Mouse (Mus musculus): ENCODE measurements around the gene Gstp3. TPM values are rescaled to one million over a fixed set of nuclear protein-coding genes. Genes with fewer than 3 reads are reported as not detected.
A peak's percentile ranks its signal among the peaks of the same experiment; 100 is the strongest.
"Not testable (repeated sequence)": the region's sequence is repeated elsewhere in the genome, so short reads cannot be mapped to it uniquely, and the experiment has no call there.

The Gstp3 gene
- polyA plus RNA-seq, 1 experiment from 2014 or later: 0.49 TPM

- no peak overlapping the region for H3K9ac ChIP-seq (replicated peaks; ENCODE audit: low read length)
- H3K27me3 ChIP-seq (ENCODE audit: insufficient read depth, low read length): no peaks in the 10 kb centered on the region
- ATAC-seq (ENCODE audit: low FRiP score, low TSS enrichment): no peak
- no peaks in the 10 kb centered on the region for H3K4me1 ChIP-seq (ENCODE audit: insufficient read depth, low read length)
- WGBS: 76% methylated on average over 13 of the region's 13 CpGs
- H3K9me3 ChIP-seq (ENCODE audit: low read length): no peaks in the 10 kb centered on the region
- H3K27ac ChIP-seq (ENCODE audit: low read length): no peak overlapping the region
- no peak overlapping the region for H3K4me3 ChIP-seq (ENCODE audit: low read length)
- no peak overlapping the region for H3K4me2 ChIP-seq (replicated peaks; ENCODE audit: low read depth, low read length)
- H3K36me3 ChIP-seq (ENCODE audit: insufficient read depth, low read length): no peaks in the 10 kb centered on the region
These were observed 2.0 kb downstream of the Gstp3 start for GRCm38 (mm10) chr19:4057389-4057788.

DNA sequence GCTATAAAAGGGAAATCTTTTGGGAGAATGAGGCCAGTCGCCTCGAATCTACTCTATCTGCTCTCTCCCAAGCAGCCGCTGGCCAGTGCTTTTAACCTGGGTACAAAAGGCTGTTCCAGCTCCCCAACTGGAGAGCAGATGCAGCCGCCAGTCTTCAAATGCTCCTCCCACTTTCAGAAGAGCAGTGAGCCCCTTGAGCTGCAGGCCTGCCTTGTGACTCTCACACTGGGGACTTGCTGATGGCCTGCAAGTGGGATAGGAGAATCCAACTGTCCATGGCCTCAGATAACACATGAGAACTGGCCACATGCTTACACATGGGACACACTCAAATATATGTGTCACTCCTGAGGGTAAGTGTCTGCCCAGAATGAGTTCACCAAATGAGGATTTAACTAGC lies 2.6 kb downstream of the Gstp3 start:
- Histone ChIP-seq H3K4me2 (replicated peaks; ENCODE audit: low read depth, low read length) (no peak overlapping the region), H3K27me3 (ENCODE audit: insufficient read depth, low read length) (no peaks in the 10 kb centered on the region), H3K36me3 (ENCODE audit: insufficient read depth, low read length) (no peaks in the 10 kb centered on the region), H3K4me3 (ENCODE audit: low read length) (no peak overlapping the region), H3K9ac (replicated peaks; ENCODE audit: low read length) (0 out of 2 replicates have a peak overlapping the region, but pooled peaks have one; percentile 18), H3K27ac (ENCODE audit: low read length) (no peak overlapping the region), H3K9me3 (ENCODE audit: low read length) (no peaks in the 10 kb centered on the region), H3K4me1 (ENCODE audit: insufficient read depth, low read length) (no peaks in the 10 kb centered on the region)
- 53% methylated on average over 4 of the region's 4 CpGs for WGBS
- no peak for ATAC-seq (ENCODE audit: low FRiP score, low TSS enrichment)

DNA sequence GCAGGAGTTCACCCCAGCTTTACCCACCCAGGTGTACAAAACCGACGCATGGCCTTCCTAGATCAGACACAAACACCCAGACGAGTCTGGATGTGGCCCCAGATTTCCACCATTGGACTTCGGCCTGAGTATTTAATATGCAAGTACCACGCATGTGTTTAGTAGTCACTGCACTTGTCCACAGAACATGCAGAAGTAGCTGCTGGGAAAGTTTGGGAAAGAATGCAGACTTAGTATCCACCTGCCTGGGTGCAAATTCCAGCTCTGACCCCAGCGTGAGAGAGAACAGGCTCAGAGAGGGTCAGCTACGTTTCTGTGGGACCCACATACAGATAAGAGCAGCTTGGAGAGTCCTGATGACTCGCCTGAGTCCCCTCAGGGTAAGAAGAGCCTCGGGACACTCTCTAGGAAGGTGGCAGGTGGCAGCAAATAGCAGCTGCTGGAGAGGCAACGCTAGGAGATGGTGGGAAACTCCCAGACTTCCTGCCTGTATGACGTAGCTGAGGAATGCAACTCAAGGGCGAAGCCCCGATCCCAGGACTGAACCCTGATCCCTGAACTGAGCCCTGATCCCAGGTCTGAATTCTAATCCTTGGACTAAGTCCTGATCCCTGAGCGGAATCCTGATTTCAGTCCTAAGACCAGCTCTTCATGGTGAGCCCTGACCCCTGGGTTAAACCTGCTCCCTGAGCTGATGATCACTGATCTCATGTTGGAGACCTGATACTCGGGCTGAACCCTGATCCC lies 3.2 kb downstream of the Gstp3 start:
- Histone ChIP-seq H3K27me3 (ENCODE audit: insufficient read depth, low read length) (no peaks in the 10 kb centered on the region), H3K27ac (ENCODE audit: low read length) (no peak overlapping the region), H3K36me3 (ENCODE audit: insufficient read depth, low read length) (no peaks in the 10 kb centered on the region), H3K4me1 (ENCODE audit: insufficient read depth, low read length) (no peaks in the 10 kb centered on the region), H3K4me2 (replicated peaks; ENCODE audit: low read depth, low read length) (no peak overlapping the region), H3K9me3 (ENCODE audit: low read length) (no peaks in the 10 kb centered on the region), H3K9ac (replicated peaks; ENCODE audit: low read length) (0 out of 2 replicates have a peak overlapping the region, but pooled peaks have one; percentile 18), H3K4me3 (ENCODE audit: low read length) (no peak overlapping the region)
- 56% methylated on average over 15 of the region's 15 CpGs for WGBS
- peak; percentile 9; the same call in 1 of the 2 replicates for ATAC-seq (ENCODE audit: low FRiP score, low TSS enrichment)

DNA sequence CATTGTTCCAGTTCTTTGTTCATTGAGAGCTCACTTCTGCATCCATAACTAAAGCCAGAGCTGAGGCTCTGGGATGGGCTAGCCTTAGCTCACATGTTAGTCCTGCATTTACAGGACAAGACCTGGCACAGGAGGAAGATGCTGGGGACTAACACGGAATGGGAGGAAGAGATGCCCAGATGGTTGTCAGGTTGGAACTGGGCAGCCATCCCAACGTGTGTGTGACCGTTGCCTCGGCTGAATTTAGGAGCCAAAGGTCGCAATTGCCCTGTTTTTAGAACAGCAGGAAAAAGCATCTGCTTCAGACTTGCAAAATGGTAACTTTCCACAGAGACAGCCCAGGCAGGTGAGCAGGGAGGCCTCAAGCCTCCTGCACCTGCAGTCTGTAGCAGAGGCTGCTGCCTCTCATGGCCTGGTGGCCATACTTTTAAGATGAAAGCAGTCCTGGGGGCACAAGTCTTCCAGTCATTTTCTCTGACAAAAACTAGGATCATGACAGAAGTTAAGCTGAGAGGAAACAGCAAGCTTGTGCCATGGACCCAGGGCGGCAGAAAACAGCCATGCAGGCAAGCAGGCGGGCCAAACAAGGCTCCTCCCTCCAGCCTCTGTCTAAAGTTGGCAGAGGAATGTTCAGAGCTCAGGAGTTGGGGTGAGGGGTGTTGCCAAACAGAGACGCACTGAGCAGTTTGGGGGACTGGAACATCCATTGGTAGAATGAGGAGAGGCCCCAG lies 4.0 kb downstream of the Gstp3 start:
- WGBS: 75% methylated on average over 8 of the region's 8 CpGs
- H3K27me3 ChIP-seq (ENCODE audit: insufficient read depth, low read length): no peaks in the 10 kb centered on the region
- H3K9ac ChIP-seq (replicated peaks; ENCODE audit: low read length): no peak overlapping the region
- H3K9me3 ChIP-seq (ENCODE audit: low read length): no peaks in the 10 kb centered on the region; the same call in 1 of the 2 replicates
- no peak overlapping the region for H3K4me2 ChIP-seq (replicated peaks; ENCODE audit: low read depth, low read length)
- H3K36me3 ChIP-seq (ENCODE audit: insufficient read depth, low read length): no peaks in the 10 kb centered on the region
- H3K4me3 ChIP-seq (ENCODE audit: low read length): no peak overlapping the region
- no peak for ATAC-seq (ENCODE audit: low FRiP score, low TSS enrichment)
- H3K4me1 ChIP-seq (ENCODE audit: insufficient read depth, low read length): no peaks in the 10 kb centered on the region
- H3K27ac ChIP-seq (ENCODE audit: low read length): no peak overlapping the region

GRCm38 (mm10) chr19:4054613-4055012 lies 4.8 kb downstream of the Gstp3 start:
- no peaks in the 10 kb centered on the region for H3K36me3 ChIP-seq (ENCODE audit: insufficient read depth, low read length)
- H3K4me2 ChIP-seq (replicated peaks; ENCODE audit: low read depth, low read length): no peak overlapping the region
- no peak overlapping the region for H3K27ac ChIP-seq (ENCODE audit: low read length)
- H3K9me3 ChIP-seq (ENCODE audit: low read length): no peaks in the 10 kb centered on the region; the same call in 1 of the 2 replicates
- WGBS: 91% methylated on average over 5 of the region's 5 CpGs
- no peak overlapping the region for H3K4me3 ChIP-seq (ENCODE audit: low read length)
- ATAC-seq (ENCODE audit: low FRiP score, low TSS enrichment): no peak
- no peaks in the 10 kb centered on the region for H3K27me3 ChIP-seq (ENCODE audit: insufficient read depth, low read length)
- no peak overlapping the region for H3K9ac ChIP-seq (replicated peaks; ENCODE audit: low read length)
- H3K4me1 ChIP-seq (ENCODE audit: insufficient read depth, low read length): no peaks in the 10 kb centered on the region

- no peaks in the 10 kb centered on the region for H3K27me3 ChIP-seq (ENCODE audit: insufficient read depth, low read length)
- H3K4me1 ChIP-seq (ENCODE audit: insufficient read depth, low read length): no peaks in the 10 kb centered on the region
- ATAC-seq (ENCODE audit: low FRiP score, low TSS enrichment): no peak
- no peaks in the 10 kb centered on the region for H3K36me3 ChIP-seq (ENCODE audit: insufficient read depth, low read length)
- no peak overlapping the region for H3K4me3 ChIP-seq (ENCODE audit: low read length)
- 75% methylated on average over 5 of the region's 5 CpGs for WGBS
- no peak overlapping the region for H3K27ac ChIP-seq (ENCODE audit: low read length)
- no peaks in the 10 kb centered on the region; the same call in 1 of the 2 replicates for H3K9me3 ChIP-seq (ENCODE audit: low read length)
- no peak overlapping the region for H3K4me2 ChIP-seq (replicated peaks; ENCODE audit: low read depth, low read length)
- no peak overlapping the region for H3K9ac ChIP-seq (replicated peaks; ENCODE audit: low read length)
These were observed 6.8 kb downstream of the Gstp3 start for GRCm38 (mm10) chr19:4052516-4053030.

DNA sequence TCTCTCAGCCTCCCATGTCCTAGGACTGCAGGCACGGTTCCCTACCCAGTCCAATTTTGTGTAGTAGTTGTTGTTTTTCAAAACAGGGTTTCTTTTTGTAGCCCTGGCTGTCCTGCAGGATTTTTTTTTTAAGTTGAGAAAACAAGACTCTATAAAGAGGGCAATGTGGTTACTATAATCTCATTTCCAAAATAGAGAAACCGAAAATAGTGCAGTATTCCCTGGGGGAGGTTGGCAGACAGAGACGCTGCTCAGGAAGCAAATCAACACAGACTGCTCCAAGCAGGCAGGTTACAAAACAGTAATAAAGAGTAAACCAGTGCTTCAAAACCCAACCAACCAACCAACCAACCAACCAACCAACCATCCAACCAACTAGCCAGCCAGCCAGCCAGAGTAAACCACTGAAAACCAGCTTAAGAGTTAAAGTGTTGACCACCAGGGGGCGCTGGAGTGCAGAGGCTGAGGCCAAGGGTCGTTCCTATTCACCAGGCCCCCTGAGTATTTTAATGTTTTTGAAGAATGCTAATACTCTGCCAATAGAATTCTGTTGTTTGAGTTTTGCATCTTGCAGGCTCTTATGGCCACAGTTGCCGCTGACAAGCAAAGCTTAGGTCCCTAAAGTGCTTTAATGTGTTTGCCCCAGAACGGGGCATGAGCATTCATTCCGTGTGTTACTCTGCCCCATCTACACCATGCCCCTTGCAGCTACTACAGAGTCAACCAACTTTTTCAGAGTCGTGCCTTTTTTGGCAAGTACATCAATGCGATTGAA lies 7.4 kb downstream of the Gstp3 start:
- no peak for ATAC-seq (ENCODE audit: low FRiP score, low TSS enrichment)
- 52% methylated on average over 10 of the region's 10 CpGs for WGBS

DNA sequence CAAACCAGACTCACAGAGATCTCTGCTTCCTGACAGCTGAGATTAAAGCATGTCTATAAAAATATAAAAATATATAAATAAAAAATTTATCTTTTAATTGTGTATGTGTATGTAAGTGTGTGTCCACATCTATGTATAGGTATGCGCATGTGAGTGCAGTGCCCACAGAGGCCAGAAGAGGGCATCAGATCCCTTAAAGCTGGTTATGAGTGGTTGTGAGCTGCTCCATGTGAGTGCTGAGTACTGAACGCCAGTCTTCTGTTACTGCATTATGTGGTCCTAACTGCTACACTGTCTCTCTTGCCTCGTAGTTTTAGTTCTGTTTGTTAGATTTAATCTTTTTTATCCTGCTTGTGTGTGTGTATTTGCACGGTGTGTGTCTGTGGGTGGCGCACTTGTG lies 8.4 kb downstream of the Gstp3 start:
- Histone ChIP-seq H3K9me3 (ENCODE audit: low read length) (no peaks in the 10 kb centered on the region; the same call in 1 of the 2 replicates), H3K36me3 (ENCODE audit: insufficient read depth, low read length) (no peaks in the 10 kb centered on the region), H3K27me3 (ENCODE audit: insufficient read depth, low read length) (no peaks in the 10 kb centered on the region), H3K4me1 (ENCODE audit: insufficient read depth, low read length) (no peaks in the 10 kb centered on the region), H3K27ac (ENCODE audit: low read length) (no peak overlapping the region), H3K9ac (replicated peaks; ENCODE audit: low read length) (no peak overlapping the region), H3K4me3 (ENCODE audit: low read length) (no peak overlapping the region), H3K4me2 (replicated peaks; ENCODE audit: low read depth, low read length) (no peak overlapping the region)
- no peak for ATAC-seq (ENCODE audit: low FRiP score, low TSS enrichment)
- 91% methylated on average over 5 of the region's 5 CpGs for WGBS

More for the DNA sequence above, 7.4 kb downstream of the Gstp3 start:
- H3K4me1 ChIP-seq (ENCODE audit: insufficient read depth, low read length): no peaks in the 10 kb centered on the region
- no peaks in the 10 kb centered on the region; the same call in 1 of the 2 replicates for H3K9me3 ChIP-seq (ENCODE audit: low read length)
- no peaks in the 10 kb centered on the region for H3K36me3 ChIP-seq (ENCODE audit: insufficient read depth, low read length)
- no peaks in the 10 kb centered on the region for H3K27me3 ChIP-seq (ENCODE audit: insufficient read depth, low read length)
- H3K9ac ChIP-seq (replicated peaks; ENCODE audit: low read length): no peak overlapping the region
- no peak overlapping the region for H3K27ac ChIP-seq (ENCODE audit: low read length)
- no peak overlapping the region for H3K4me2 ChIP-seq (replicated peaks; ENCODE audit: low read depth, low read length)
- no peak overlapping the region for H3K4me3 ChIP-seq (ENCODE audit: low read length)

- not testable (repeated sequence) for ATAC-seq (ENCODE audit: low FRiP score, low TSS enrichment); H3K36me3 ChIP-seq (ENCODE audit: insufficient read depth, low read length); H3K4me2 ChIP-seq (replicated peaks; ENCODE audit: low read depth, low read length); H3K4me3 ChIP-seq (ENCODE audit: low read length); H3K27ac ChIP-seq (ENCODE audit: low read length); H3K4me1 ChIP-seq (ENCODE audit: insufficient read depth, low read length); H3K9ac ChIP-seq (replicated peaks; ENCODE audit: low read length); H3K9me3 ChIP-seq (ENCODE audit: low read length); H3K27me3 ChIP-seq (ENCODE audit: insufficient read depth, low read length)
- 79% methylated on average over 5 of the region's 5 CpGs for WGBS
These were observed 10.3 kb downstream of the Gstp3 start for GRCm38 (mm10) chr19:4049069-4049468.

Measured in kidney, embryonic 16.5 days (tissue).